ENCODE assay signal across 21 mouse cellular contexts in genomic region chr4:137081401-137081800, GRCm38 (mm10). TPM values are rescaled to one million over a fixed set of nuclear protein-coding genes. Genes with fewer than 3 reads are reported as not detected.
A peak's percentile ranks its signal among the peaks of the same experiment; 100 is the strongest.
DNase-seq lines count a peak whose midpoint lies in the region; ATAC-seq and TF ChIP-seq lines count a peak whose summit lies in the region.
"Had no signal": no experiment of that assay in that cellular context is flagged by ENCODE, and none has a peak within 500 bp of the region (broad histone marks: within the 10 kb centered on the region; RNA-seq: fewer than 3 reads in every experiment).

No protein-coding gene starts in this region.

- no peak overlapping the region for H3K9ac ChIP-seq in lung, embryonic 16.5 days (ENCODE audit: low read length)
- no peak overlapping the region for H3K9ac ChIP-seq in lung, postnatal 0 days (replicated peaks; ENCODE audit: low read depth)

- H3K27ac ChIP-seq in lung, embryonic 16.5 days (ENCODE audit: low read length), result no peak overlapping the region
- no peak overlapping the region for H3K27ac ChIP-seq in lung, postnatal 0 days (ENCODE audit: low read length)

- no peak overlapping the region for H3K4me3 ChIP-seq in lung, embryonic 16.5 days (ENCODE audit: low read length)
- H3K4me3 ChIP-seq in lung, postnatal 0 days (ENCODE audit: low read depth, low read length), result no peak overlapping the region
- H3K4me3 ChIP-seq in lung, adult 2 months (replicated peaks; ENCODE audit: extremely low read depth, low read depth, low read length), result no peak overlapping the region

- H3K27me3 ChIP-seq in lung, embryonic 16.5 days (ENCODE audit: control insufficient read depth, insufficient read depth, low read depth, low read length), result peaks cover 4% of the 10 kb centered on the region; the same call in 1 of the 2 replicates
- H3K27me3 ChIP-seq in lung, postnatal 0 days (replicated peaks; ENCODE audit: insufficient read depth, low read length), result peaks cover 34% of the 10 kb centered on the region
- H3K27me3 ChIP-seq: Patski had no signal

- H3K9me3 ChIP-seq in lung, embryonic 16.5 days (ENCODE audit: control insufficient read depth, low read length), result no peaks in the 10 kb centered on the region
- H3K9me3 ChIP-seq in lung, postnatal 0 days (ENCODE audit: low read length), result no peaks in the 10 kb centered on the region
- H3K9me3 ChIP-seq: G1E had no signal

- no peak for TF ChIP-seq CTCF in lung, postnatal 0 days (IDR thresholded peaks at IDR 0.05)
- TF ChIP-seq CTCF in lung, adult 2 months (IDR thresholded peaks at IDR 0.05; ENCODE audit: insufficient read depth, low read length), result no peak

- 56% methylated on average over 4 of the region's 4 CpGs for WGBS in lung, embryonic 16.5 days
- 60% methylated on average over 4 of the region's 4 CpGs for WGBS in lung, postnatal 0 days
- WGBS in lung, adult 2 months, result 53% methylated on average over 4 of the region's 4 CpGs

- peak; percentile 53 for ATAC-seq in lung, embryonic 16.5 days (ENCODE audit: low read depth)
- ATAC-seq in lung, postnatal 0 days, result peak; percentile 87
- ATAC-seq: activated CD4-positive, CD25-positive, alpha-beta regulatory T cell, adult 4 months; CD4-positive, CD25-positive, alpha-beta regulatory T cell, adult 4 months; Patski had no signal

- no peaks in the 10 kb centered on the region for H3K4me1 ChIP-seq in lung, embryonic 16.5 days (replicated peaks; ENCODE audit: control insufficient read depth, insufficient read depth, low read length)
- H3K4me1 ChIP-seq in lung, postnatal 0 days (ENCODE audit: insufficient read depth, low read depth, low read length), result no peaks in the 10 kb centered on the region
- no peaks in the 10 kb centered on the region for H3K4me1 ChIP-seq in lung, adult 2 months (ENCODE audit: control insufficient read depth, insufficient read depth, low read length)

- no peak overlapping the region for H3K4me2 ChIP-seq in lung, embryonic 16.5 days (ENCODE audit: low read depth, low read length)
- H3K4me2 ChIP-seq in lung, postnatal 0 days (replicated peaks; ENCODE audit: low read depth, low read length), result no peak overlapping the region

- H3K36me3 ChIP-seq in lung, embryonic 16.5 days (ENCODE audit: control insufficient read depth, insufficient read depth, low read length), result no peaks in the 10 kb centered on the region
- H3K36me3 ChIP-seq in lung, postnatal 0 days (ENCODE audit: insufficient read depth, low read length), result no peaks in the 10 kb centered on the region
- H3K36me3 ChIP-seq: G1E had no signal

- no peak for TF ChIP-seq POLR2A in lung, adult 2 months (IDR thresholded peaks at IDR 0.05; ENCODE audit: borderline replicate concordance, extremely low read depth, low read depth, low read length)

- no peak for DNase-seq in lung, postnatal 14 days
- peak; percentile 91 for DNase-seq in lung, postnatal 0 days (ENCODE audit: low spot score)
- DNase-seq in lung, postnatal 10 days, result no peak
- peak; percentile 65 for DNase-seq in lung, postnatal 25 days (ENCODE audit: low spot score)
- no peak for DNase-seq in lung, postnatal 4 days
- peak; percentile 47 for DNase-seq in lung, postnatal 36 days
- DNase-seq in lung, adult 2 months, result no peak
- DNase-seq: adrenal gland, adult 2 months; adrenal gland, adult 8-10 months; adrenal gland, postnatal 10 days; adrenal gland, postnatal 14 days; adrenal gland, postnatal 25 days; adrenal gland, postnatal 36 days; B cell, adult 2 months; cerebellum, adult 11 months; cerebellum, adult 11-12 months had no signal

- peak; percentile 92 for TF ChIP-seq EP300 in lung, postnatal 0 days (IDR thresholded peaks at IDR 0.05)

RNA-seq across cellular contexts. Expression of gene Zbtb40, which starts 32.8 kb away (rescaled TPM):
- polyA plus RNA-seq in lung, embryonic 16.5 days (2015; fragmentation: Nextera tagmentation; extraction: Ambion mirVana), result 4.3 and 4.4 TPM in 2 replicates
- 1.3 and 1.6 TPM in 2 replicates for polyA plus RNA-seq in lung, postnatal 0 days (2015; fragmentation: Nextera tagmentation; extraction: Ambion mirVana)
- 9.4 and 10.2 TPM in 2 replicates for polyA plus RNA-seq in lung, adult 2 months (2012; rRNA removed)

Comparison
In these comparisons a context has a peak if more than half of its experiments do, and no peak if none do; other contexts are left out.
1. DNase-seq: peak in lung, postnatal 0 days (single experiment), lung, postnatal 25 days (single experiment) and lung, postnatal 36 days (single experiment); none in lung, postnatal 14 days (single experiment), lung, postnatal 10 days (single experiment), lung, postnatal 4 days (0 of 2) and lung, adult 2 months (single experiment).